Mouse (Mus musculus): ENCODE measurements around the gene Rad9a. TPM values are rescaled to one million over a fixed set of nuclear protein-coding genes. Genes with fewer than 3 reads are reported as not detected.

The Rad9a gene
- polyA plus RNA-seq (2012; rRNA removed; ENCODE audit: low replicate concordance), result 49.2 and 51.9 TPM in 2 replicates

GRCm38 (mm10) chr19:4201291-4201909, at the start of gene Rad9a:
Rad9a (minus strand) TSS chr19:4201662.

GRCm38 (mm10) chr19:4231253-4232185, 30.1 kb upstream of the Rad9a start, which contains the start of gene Pold4:
Pold4 (plus strand) TSS chr19:4231899.

GRCm38 (mm10) chr19:4214071-4214770, 12.8 kb upstream of the Rad9a start, which contains the start of the genes Clcf1 and AC109138.7:
Clcf1 (plus strand) TSS chr19:4214238.
AC109138.7 (plus strand) TSS chr19:4214357.

GRCm38 (mm10) chr19:4191528-4192250, 9.8 kb downstream of the Rad9a start, which contains the start of gene Ppp1ca:
Ppp1ca (plus strand) TSS chr19:4192065.

GRCm38 (mm10) chr19:4190831-4191334, 10.6 kb downstream of the Rad9a start, which contains the start of gene Tbc1d10c:
Tbc1d10c (minus strand) TSS chr19:4191284.

GRCm38 (mm10) chr19:4175368-4175947, 26.0 kb downstream of the Rad9a start, which contains the start of gene Carns1:
Carns1 (minus strand) TSS chr19:4175479.

GRCm38 (mm10) chr19:4162646-4163542, 38.6 kb downstream of the Rad9a start, which contains the start of gene Rps6kb2:
Rps6kb2 (minus strand) TSS chr19:4163354.

GRCm38 (mm10) chr19:4153232-4153654, 48.2 kb downstream of the Rad9a start, which contains the start of gene Ptprcap:
Ptprcap (plus strand) TSS chr19:4153604.

GRCm38 (mm10) chr19:4148491-4148806, 53.0 kb downstream of the Rad9a start, which contains the start of gene Coro1b:
Coro1b (plus strand) TSS chr19:4148619.

Other genes starting within 250 kb of the Rad9a start
- gene Aldh3b3, start 243.0 kb downstream of the Rad9a start, polyA plus RNA-seq (2012; rRNA removed; ENCODE audit: low replicate concordance), result 0.50 and 0.69 TPM in 2 replicates
- 22.0 and 22.5 TPM in 2 replicates for gene Aldh3b2, start 229.3 kb downstream of the Rad9a start, polyA plus RNA-seq (2012; rRNA removed; ENCODE audit: low replicate concordance)
- gene Acy3, start 215.1 kb downstream of the Rad9a start, polyA plus RNA-seq (2012; rRNA removed; ENCODE audit: low replicate concordance), result 56.0 and 64.9 TPM in 2 replicates
- not detected in 2 replicates for gene Tbx10, start 208.9 kb downstream of the Rad9a start, polyA plus RNA-seq (2012; rRNA removed; ENCODE audit: low replicate concordance)
- gene Nudt8, start 201.1 kb downstream of the Rad9a start, polyA plus RNA-seq (2012; rRNA removed; ENCODE audit: low replicate concordance), result 12.2 and 22.8 TPM in 2 replicates
- gene Gm49405, start 201.0 kb downstream of the Rad9a start, polyA plus RNA-seq (2012; rRNA removed; ENCODE audit: low replicate concordance), result 2.5 and 2.9 TPM in 2 replicates
- 6.3 and 13.3 TPM in 2 replicates for gene Doc2g, start 198.3 kb downstream of the Rad9a start, polyA plus RNA-seq (2012; rRNA removed; ENCODE audit: low replicate concordance)
- 188 and 271 TPM in 2 replicates for gene Ndufv1, start 188.9 kb downstream of the Rad9a start, polyA plus RNA-seq (2012; rRNA removed; ENCODE audit: low replicate concordance)
- gene Gstp1, start 163.7 kb downstream of the Rad9a start, polyA plus RNA-seq (2012; rRNA removed; ENCODE audit: low replicate concordance), result 508 and 632 TPM in 2 replicates
- gene Gstp2, start 155.6 kb downstream of the Rad9a start, polyA plus RNA-seq (2012; rRNA removed; ENCODE audit: low replicate concordance), result 24.3 and 163 TPM in 2 replicates
- gene Gstp3, start 142.1 kb downstream of the Rad9a start, polyA plus RNA-seq (2012; rRNA removed; ENCODE audit: low replicate concordance), result 14.6 and 23.5 TPM in 2 replicates
- 0.61 TPM in 1 of 2 replicates, not detected in the other for gene Cabp2, start 120.1 kb downstream of the Rad9a start, polyA plus RNA-seq (2012; rRNA removed; ENCODE audit: low replicate concordance)
- gene Cdk2ap2, start 104.5 kb downstream of the Rad9a start, polyA plus RNA-seq (2012; rRNA removed; ENCODE audit: low replicate concordance), result 257 and 348 TPM in 2 replicates
- gene Pitpnm1, start 101.7 kb downstream of the Rad9a start, polyA plus RNA-seq (2012; rRNA removed; ENCODE audit: low replicate concordance), result 157 and 297 TPM in 2 replicates
- 113 and 122 TPM in 2 replicates for gene Aip, start 75.8 kb downstream of the Rad9a start, polyA plus RNA-seq (2012; rRNA removed; ENCODE audit: low replicate concordance)
- gene Gpr152, start 61.9 kb downstream of the Rad9a start, polyA plus RNA-seq (2012; rRNA removed; ENCODE audit: low replicate concordance), result 0.69 and 0.80 TPM in 2 replicates
- gene Cabp4, start 57.6 kb downstream of the Rad9a start, polyA plus RNA-seq (2012; rRNA removed; ENCODE audit: low replicate concordance), result 1.2 TPM in 2 replicates
- 266 and 387 TPM in 2 replicates for gene Coro1b, start 53.0 kb downstream of the Rad9a start, polyA plus RNA-seq (2012; rRNA removed; ENCODE audit: low replicate concordance)
- 183 and 672 TPM in 2 replicates for gene Ptprcap, start 48.1 kb downstream of the Rad9a start, polyA plus RNA-seq (2012; rRNA removed; ENCODE audit: low replicate concordance)
- gene Rps6kb2, start 38.3 kb downstream of the Rad9a start, polyA plus RNA-seq (2012; rRNA removed; ENCODE audit: low replicate concordance), result 46.6 and 54.5 TPM in 2 replicates
- 32.3 and 39.2 TPM in 2 replicates for gene Carns1, start 26.2 kb downstream of the Rad9a start, polyA plus RNA-seq (2012; rRNA removed; ENCODE audit: low replicate concordance)
- gene Tbc1d10c, start 10.4 kb downstream of the Rad9a start, polyA plus RNA-seq (2012; rRNA removed; ENCODE audit: low replicate concordance), result 91.7 and 196 TPM in 2 replicates
- gene Ppp1ca, start 9.6 kb downstream of the Rad9a start, polyA plus RNA-seq (2012; rRNA removed; ENCODE audit: low replicate concordance), result 586 and 618 TPM in 2 replicates
- 54.9 and 127 TPM in 2 replicates for gene Clcf1, start 12.6 kb upstream of the Rad9a start, polyA plus RNA-seq (2012; rRNA removed; ENCODE audit: low replicate concordance)
- not detected in 2 replicates for gene AC109138.7, start 12.7 kb upstream of the Rad9a start, polyA plus RNA-seq (2012; rRNA removed; ENCODE audit: low replicate concordance)
- 207 and 218 TPM in 2 replicates for gene Pold4, start 30.2 kb upstream of the Rad9a start, polyA plus RNA-seq (2012; rRNA removed; ENCODE audit: low replicate concordance)
- 116 and 124 TPM in 2 replicates for gene Ssh3, start 67.5 kb upstream of the Rad9a start, polyA plus RNA-seq (2012; rRNA removed; ENCODE audit: low replicate concordance)
- 12.7 and 17.2 TPM in 2 replicates for gene Ankrd13d, start 81.5 kb upstream of the Rad9a start, polyA plus RNA-seq (2012; rRNA removed; ENCODE audit: low replicate concordance)
- 156 and 263 TPM in 2 replicates for gene Grk2, start 104.6 kb upstream of the Rad9a start, polyA plus RNA-seq (2012; rRNA removed; ENCODE audit: low replicate concordance)
- 125 and 186 TPM in 2 replicates for gene Kdm2a, start 196.6 kb upstream of the Rad9a start, polyA plus RNA-seq (2012; rRNA removed; ENCODE audit: low replicate concordance)
- 14.2 and 15.8 TPM in 2 replicates for gene Rhod, start 237.8 kb upstream of the Rad9a start, polyA plus RNA-seq (2012; rRNA removed; ENCODE audit: low replicate concordance)

Data from mammary gland, adult 2 months (tissue).